Mouse (Mus musculus) skeletal muscle tissue, postnatal 0 days (tissue): ENCODE measurements around the gene 9430097D07Rik. TPM values are rescaled to one million over a fixed set of nuclear protein-coding genes. Genes with fewer than 3 reads are reported as not detected.

Experiments
- polyA plus RNA-seq: library from polyadenylated mRNA; unstranded; fragments of >200 nt; fragmentation: Nextera tagmentation; extraction: Ambion mirVana; gene quantifications from 2 replicates; pipeline ENCODE4 v1.2.1, GENCODE M21; 2015

The 9430097D07Rik gene
- not detected in 2 replicates for polyA plus RNA-seq

GRCm38 (mm10) chr2:32575586-32576160 lies at the start of gene 9430097D07Rik:
Gene 9430097D07Rik, minus strand, starts transcription at chr2:32575684.

GRCm38 (mm10) chr2:32621517-32621859 lies 46.0 kb upstream of the 9430097D07Rik start, which contains the start of gene Ak1:
Gene Ak1, plus strand, starts transcription at chr2:32621758.

DNA sequence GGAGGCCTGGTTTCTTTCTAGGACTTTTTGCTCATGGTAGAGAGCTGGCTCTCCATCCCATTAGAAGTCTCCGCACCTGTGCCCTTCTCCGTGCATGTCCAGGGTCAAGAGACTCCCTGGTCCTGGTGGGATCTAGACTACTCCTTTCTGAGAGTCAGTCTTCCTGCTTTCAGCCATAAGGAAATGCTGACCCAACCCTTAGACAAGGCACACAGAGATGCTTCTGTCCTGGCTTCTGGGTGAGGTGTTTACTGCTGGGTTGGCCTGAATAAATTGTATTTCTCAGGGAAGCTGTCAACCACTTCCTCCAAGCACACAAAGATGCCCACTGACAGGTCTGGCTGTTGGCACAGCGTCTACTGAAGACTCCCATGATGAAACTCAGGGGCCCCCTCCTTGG lies 23.9 kb upstream of the 9430097D07Rik start, which contains the start of gene St6galnac6:
Gene St6galnac6 (plus strand): TSS at position 301 of the 400 bp plus-strand sequence.

DNA sequence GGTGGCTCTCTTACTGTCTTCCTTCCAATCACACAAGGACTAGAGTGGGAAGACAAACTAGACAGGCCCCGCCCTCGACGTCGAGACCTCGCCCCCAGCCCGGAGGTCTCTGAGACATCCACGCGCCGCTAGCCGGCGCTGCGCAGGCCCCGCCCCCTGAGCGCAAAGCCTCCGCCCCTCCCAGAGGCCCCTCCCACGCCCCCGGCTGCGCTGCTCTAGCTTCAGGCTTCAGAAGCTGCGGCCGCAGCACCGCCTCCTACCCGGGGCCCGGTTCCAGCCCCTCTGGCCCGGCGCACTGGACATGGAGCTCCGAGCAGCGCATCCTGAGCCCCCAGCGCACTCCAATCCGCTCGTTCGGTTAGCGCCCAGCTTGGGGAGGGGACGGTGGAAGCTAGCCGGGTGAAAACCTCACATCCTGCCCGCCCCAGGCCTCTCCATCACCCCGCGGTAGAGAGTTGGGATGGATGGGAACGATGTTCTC lies 11.4 kb upstream of the 9430097D07Rik start, which contains the start of gene St6galnac4:
Gene St6galnac4 (plus strand): TSS at position 225 of the 481 bp plus-strand sequence.

GRCm38 (mm10) chr2:32574497-32574896 lies 987 bp downstream of the 9430097D07Rik start, which contains the start of gene Pip5kl1:
Gene Pip5kl1, plus strand, starts transcription at chr2:32574797.

DNA sequence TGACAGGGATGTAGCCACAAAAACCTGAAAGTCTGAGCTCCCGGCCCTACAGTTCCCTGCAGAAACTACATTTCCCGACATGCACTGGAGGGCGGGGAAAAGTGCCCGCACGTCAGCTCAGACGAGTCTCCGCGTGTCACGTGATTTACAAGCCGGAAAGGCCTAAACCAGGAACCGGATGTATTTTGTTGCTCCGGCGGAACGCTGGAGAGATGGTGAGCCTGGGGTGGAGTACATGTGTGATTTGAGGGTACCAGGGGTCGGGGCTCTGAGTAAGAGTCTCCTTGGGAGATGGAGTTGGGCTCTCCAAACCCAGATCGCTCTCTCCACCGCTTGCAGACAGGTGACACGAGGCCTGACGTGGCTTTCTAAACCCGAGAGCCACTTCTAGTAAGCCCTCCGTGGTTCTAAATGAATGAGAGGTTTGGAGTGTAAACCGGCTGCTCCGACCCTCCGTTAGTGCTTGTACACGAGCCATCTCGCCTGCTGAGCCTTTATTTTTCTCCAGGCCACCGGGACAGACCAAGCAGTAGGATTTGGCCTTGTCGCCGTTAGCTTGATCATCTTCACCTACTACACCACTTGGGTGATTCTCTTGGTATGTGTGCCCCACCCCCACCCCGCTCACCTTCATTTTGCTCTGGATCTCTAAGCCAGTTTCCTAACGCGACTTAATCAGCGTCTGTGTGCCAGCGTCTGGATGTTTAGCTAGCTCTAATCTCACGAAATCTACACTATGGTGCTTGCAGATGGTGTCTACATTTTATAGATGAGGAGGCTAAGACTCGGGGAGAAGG lies 4.6 kb downstream of the 9430097D07Rik start, which contains the start of gene Dpm2:
Gene Dpm2 (plus strand): TSS at position 161 of the 797 bp plus-strand sequence.

GRCm38 (mm10) chr2:32534733-32535471 lies 40.6 kb downstream of the 9430097D07Rik start, which contains the start of gene Fam102a:
Gene Fam102a, plus strand, starts transcription at chr2:32535332.

Other genes starting within 250 kb of the 9430097D07Rik start
- 49.4 and 53.8 TPM in 2 replicates for gene Ciz1, start 223.4 kb downstream of the 9430097D07Rik start, polyA plus RNA-seq
- 6.6 and 8.2 TPM in 2 replicates for gene Dnm1, start 222.3 kb downstream of the 9430097D07Rik start, polyA plus RNA-seq
- gene 1110008P14Rik, start 193.7 kb downstream of the 9430097D07Rik start, polyA plus RNA-seq = 156 and 159 TPM in 2 replicates
- gene Lcn2, start 187.4 kb downstream of the 9430097D07Rik start, polyA plus RNA-seq = 9.3 and 20.6 TPM in 2 replicates
- gene Ptges2, start 179.8 kb downstream of the 9430097D07Rik start, polyA plus RNA-seq = 48.2 and 52.8 TPM in 2 replicates
- gene Naif1, start 125.2 kb downstream of the 9430097D07Rik start, polyA plus RNA-seq = 3.3 and 3.5 TPM in 2 replicates
- 6.7 and 10.8 TPM in 2 replicates for gene Slc25a25, start 124.2 kb downstream of the 9430097D07Rik start, polyA plus RNA-seq
- 1.8 and 3.1 TPM in 2 replicates for gene Fam102a, start 40.4 kb downstream of the 9430097D07Rik start, polyA plus RNA-seq
- 50.5 and 51.5 TPM in 2 replicates for gene Dpm2, start 4.8 kb downstream of the 9430097D07Rik start, polyA plus RNA-seq
- gene Pip5kl1, start 887 bp downstream of the 9430097D07Rik start, polyA plus RNA-seq = not detected in 2 replicates
- gene St6galnac4, start 11.4 kb upstream of the 9430097D07Rik start, polyA plus RNA-seq = 72.8 and 75.4 TPM in 2 replicates
- gene St6galnac6, start 24.0 kb upstream of the 9430097D07Rik start, polyA plus RNA-seq = 30.5 and 35.3 TPM in 2 replicates
- gene Ak1, start 46.1 kb upstream of the 9430097D07Rik start, polyA plus RNA-seq = 1,121 and 1,290 TPM in 2 replicates
- 53.3 and 56.7 TPM in 2 replicates for gene Eng, start 70.9 kb upstream of the 9430097D07Rik start, polyA plus RNA-seq
- gene Fpgs, start 128.5 kb upstream of the 9430097D07Rik start, polyA plus RNA-seq = 16.9 and 17.6 TPM in 2 replicates
- gene Cdk9, start 137.4 kb upstream of the 9430097D07Rik start, polyA plus RNA-seq = 39.9 and 45.0 TPM in 2 replicates
- gene Sh2d3c, start 145.4 kb upstream of the 9430097D07Rik start, polyA plus RNA-seq = 14.7 and 15.3 TPM in 2 replicates
- 0.28 TPM in 1 of 2 replicates, not detected in the other for gene 6330409D20Rik, start 165.3 kb upstream of the 9430097D07Rik start, polyA plus RNA-seq
- gene Tor2a, start 181.6 kb upstream of the 9430097D07Rik start, polyA plus RNA-seq = 25.0 and 32.8 TPM in 2 replicates
- gene Ttc16, start 199.9 kb upstream of the 9430097D07Rik start, polyA plus RNA-seq = 0.13 and 0.16 TPM in 2 replicates
- 1.8 TPM in 2 replicates for gene Ptrh1, start 200.1 kb upstream of the 9430097D07Rik start, polyA plus RNA-seq
- gene Cfap157, start 208.7 kb upstream of the 9430097D07Rik start, polyA plus RNA-seq = 0.46 TPM in 1 of 2 replicates, not detected in the other